Mouse (Mus musculus) midbrain, postnatal 0 days (tissue): ENCODE results near the gene AI481877. TPM values are rescaled to one million over a fixed set of nuclear protein-coding genes. Genes with fewer than 3 reads are reported as not detected.

Experiments used
- ATAC-seq: fragments of 200-750 bp; cut with Nextera tagmentation; 2 replicates; pipeline ENCODE4 v1.8.0; 2017; ENCODE audit warnings: moderate number of reproducible peaks, mild to moderate bottlenecking, moderate TSS enrichment, moderate library complexity; ENCODE audit not compliant: low FRiP score
- DNase-seq: peaks from one replicate; pipeline ENCODE4 v3.0.0-alpha.2; 2015; ENCODE audit warnings: low spot score
- H3K27ac ChIP-seq: fragments of 300-500 bp; sonication (generic); 2 replicates; pipeline ENCODE4 v1.5.1; 2014; ENCODE audit warnings: low read depth, mild to moderate bottlenecking, low read length, mixed read lengths
- H3K27me3 ChIP-seq: fragments of 300-500 bp; sonication (generic); 2 replicates; pipeline ENCODE4 v1.6.1; 2014; ENCODE audit warnings: low read length, control low read depth, mixed read lengths; ENCODE audit not compliant: insufficient read depth
- H3K36me3 ChIP-seq: fragments of 300-500 bp; sonication (generic); 2 replicates; pipeline ENCODE4 v1.6.1; 2014; ENCODE audit warnings: low read length, control low read depth, mixed read lengths; ENCODE audit not compliant: insufficient read depth
- H3K4me1 ChIP-seq: fragments of 300-500 bp; sonication (generic); 2 replicates; pipeline ENCODE4 v1.6.1; 2014; ENCODE audit warnings: mild to moderate bottlenecking, control low read depth, antibody characterized with exemption, low read length, mixed read lengths; ENCODE audit not compliant: insufficient read depth
- H3K4me2 ChIP-seq: fragments of 300-500 bp; sonication (generic); 2 replicates; pipeline ENCODE4 v1.6.1; 2014; ENCODE audit warnings: low read depth, mild to moderate bottlenecking, low read length, mixed read lengths; ENCODE audit not compliant: poor library complexity, severe bottlenecking
- H3K4me3 ChIP-seq: fragments of 300-500 bp; sonication (generic); 2 replicates; pipeline ENCODE4 v1.5.1; 2014; ENCODE audit warnings: low read depth, mild to moderate bottlenecking, low read length, moderate library complexity
- H3K9ac ChIP-seq: fragments of 300-500 bp; sonication (generic); replicated peaks from 2 replicates; pipeline ENCODE4 v1.6.1; 2014; ENCODE audit warnings: mild to moderate bottlenecking, low read length, moderate library complexity, mixed read lengths; ENCODE audit not compliant: poor library complexity, severe bottlenecking
- H3K9me3 ChIP-seq: fragments of 300-500 bp; sonication (generic); 2 replicates; pipeline ENCODE4 v1.6.1; 2016; ENCODE audit warnings: low read length, control low read depth
- CTCF ChIP-seq: IDR thresholded peaks from 2 replicates; pipeline ENCODE4 v1.5.1; 2016; ENCODE audit warnings: antibody characterized with exemption, mild to moderate bottlenecking
- WGBS: fragments of 180-500 bp; shearing (Covaris S2); extraction: QIAGEN DNeasy Blood & Tissue Kit; methylation state at CpG from one replicate; pipeline ENCODE4 v1.1.7; 2014; 5-methylcytosine and 5-hydroxymethylcytosine counted together
- polyA plus RNA-seq: library from polyadenylated mRNA; unstranded; fragments of >200 nt; fragmentation: Nextera tagmentation; extraction: Ambion mirVana; gene quantifications from 2 replicates; pipeline ENCODE4 v1.2.1, GENCODE M21; 2015
- total RNA-seq: library from RNA; depleted of rRNA; stranded (reverse); fragments of >200 nt; gene quantifications from 2 replicates; pipeline ENCODE4 v1.2.3, GENCODE M21; 2014

The AI481877 gene
- total and polyA plus RNA-seq, 2 experiments from 2014 or later = 0.02 TPM; not detected in 1

- no peak overlapping the region for H3K9ac ChIP-seq
- TF ChIP-seq CTCF = no peak
- no peak for DNase-seq
- H3K36me3 ChIP-seq = no peaks in the 10 kb centered on the region
- no peaks in the 10 kb centered on the region for H3K27me3 ChIP-seq
- 79% methylated on average over 2 of the region's 2 CpGs for WGBS
- ATAC-seq = no peak
- no peak overlapping the region for H3K4me3 ChIP-seq
- no peak overlapping the region for H3K4me2 ChIP-seq
- no peak overlapping the region for H3K27ac ChIP-seq
- H3K4me1 ChIP-seq = no peaks in the 10 kb centered on the region
- H3K9me3 ChIP-seq = no peaks in the 10 kb centered on the region
Measured at GRCm38 (mm10) chr4:59164034-59164433, 25.3 kb upstream of the AI481877 start.

DNA sequence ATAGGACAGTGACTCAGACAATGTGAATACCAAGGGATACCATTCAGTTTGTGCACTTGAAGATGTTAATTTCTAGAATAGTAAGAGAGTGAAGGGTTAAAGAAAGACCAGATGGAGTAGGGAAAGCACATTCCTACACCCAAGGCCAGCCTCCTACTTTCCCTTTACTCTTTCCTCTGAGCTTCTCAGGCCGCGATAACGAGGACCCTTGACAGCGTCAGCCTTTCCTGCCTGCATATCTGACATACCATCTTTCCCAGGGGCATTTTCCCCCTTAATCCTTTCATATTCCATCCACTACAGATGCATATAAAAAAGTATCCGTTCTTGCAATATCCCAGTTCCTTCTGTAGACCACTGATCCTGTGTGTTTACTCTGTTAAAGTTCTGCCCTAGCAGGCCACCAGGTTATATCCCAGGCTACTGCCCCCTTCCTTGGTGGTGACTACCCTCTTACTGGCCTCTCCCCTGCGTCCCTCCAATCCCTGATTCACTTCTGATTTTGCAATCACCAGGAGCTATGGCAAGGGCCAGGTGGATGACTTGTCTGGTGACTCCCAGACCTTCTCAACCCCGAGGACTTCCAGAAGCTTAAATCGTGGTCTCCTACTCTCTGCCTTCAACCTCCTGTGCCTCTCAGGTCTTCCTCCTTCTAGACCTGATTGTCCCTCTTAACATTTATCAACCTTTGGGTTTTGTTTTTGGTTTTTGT lies 22.3 kb upstream of the AI481877 start:
- no peak overlapping the region for H3K27ac ChIP-seq
- no peak overlapping the region for H3K9ac ChIP-seq
- H3K36me3 ChIP-seq = no peaks in the 10 kb centered on the region
- ATAC-seq (no peak), DNase-seq (no peak)
- H3K27me3 ChIP-seq = no peaks in the 10 kb centered on the region
- no peaks in the 10 kb centered on the region for H3K4me1 ChIP-seq
- no peak for TF ChIP-seq CTCF
- no peaks in the 10 kb centered on the region for H3K9me3 ChIP-seq
- H3K4me3 ChIP-seq = no peak overlapping the region
- H3K4me2 ChIP-seq = no peak overlapping the region
- WGBS = 74% methylated on average over 8 of the region's 8 CpGs

DNA sequence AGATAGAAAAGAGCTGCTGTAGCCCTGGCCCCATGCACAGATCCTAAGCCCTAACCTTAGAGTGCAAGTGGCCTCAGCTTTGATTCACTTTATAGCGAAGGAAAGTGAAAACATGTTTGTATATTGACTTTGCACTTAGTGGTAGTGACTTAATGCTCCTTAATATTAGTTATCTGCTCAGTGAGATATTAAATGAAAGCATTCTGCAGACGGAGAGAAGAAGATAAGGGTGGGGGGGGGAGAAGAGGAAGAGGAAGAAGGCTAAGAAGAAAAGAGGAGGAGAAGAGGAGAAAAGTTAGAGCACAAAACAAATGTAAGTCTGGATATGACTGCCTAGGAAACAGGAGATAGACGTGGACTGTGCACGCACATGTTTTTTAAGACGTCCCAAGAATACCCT lies 21.5 kb upstream of the AI481877 start:
- no peak overlapping the region for H3K27ac ChIP-seq
- H3K9me3 ChIP-seq = no peaks in the 10 kb centered on the region
- WGBS = 91% methylated on average over 5 of the region's 5 CpGs
- H3K27me3 ChIP-seq = no peaks in the 10 kb centered on the region
- H3K4me1 ChIP-seq = no peaks in the 10 kb centered on the region
- TF ChIP-seq CTCF = no peak
- H3K4me2 ChIP-seq = no peak overlapping the region
- H3K36me3 ChIP-seq = no peaks in the 10 kb centered on the region
- no peak for DNase-seq
- H3K9ac ChIP-seq = no peak overlapping the region
- ATAC-seq = no peak
- H3K4me3 ChIP-seq = no peak overlapping the region

- no peak overlapping the region for H3K9ac ChIP-seq
- H3K27ac ChIP-seq = no peak overlapping the region
- no peaks in the 10 kb centered on the region for H3K27me3 ChIP-seq
- no peaks in the 10 kb centered on the region for H3K4me1 ChIP-seq
- H3K4me3 ChIP-seq = no peak overlapping the region
- ATAC-seq (no peak), DNase-seq (no peak)
- no peak overlapping the region for H3K4me2 ChIP-seq
- no peaks in the 10 kb centered on the region for H3K36me3 ChIP-seq
- TF ChIP-seq CTCF = no peak
- WGBS = 67% methylated on average over 2 of the region's 2 CpGs
- H3K9me3 ChIP-seq = no peaks in the 10 kb centered on the region
Measured at GRCm38 (mm10) chr4:59157654-59158053, 18.9 kb upstream of the AI481877 start.

- no peak for ATAC-seq
- no peaks in the 10 kb centered on the region for H3K9me3 ChIP-seq
- H3K36me3 ChIP-seq = no peaks in the 10 kb centered on the region
- no peak for DNase-seq
- no peaks in the 10 kb centered on the region for H3K4me1 ChIP-seq
- H3K9ac ChIP-seq = no peak overlapping the region
- H3K27ac ChIP-seq = no peak overlapping the region
- 76% methylated on average over 7 of the region's 7 CpGs for WGBS
- TF ChIP-seq CTCF = no peak
- no peak overlapping the region for H3K4me3 ChIP-seq
- H3K27me3 ChIP-seq = no peaks in the 10 kb centered on the region
- no peak overlapping the region for H3K4me2 ChIP-seq
Measured at GRCm38 (mm10) chr4:59156897-59157592, 18.3 kb upstream of the AI481877 start.

DNA sequence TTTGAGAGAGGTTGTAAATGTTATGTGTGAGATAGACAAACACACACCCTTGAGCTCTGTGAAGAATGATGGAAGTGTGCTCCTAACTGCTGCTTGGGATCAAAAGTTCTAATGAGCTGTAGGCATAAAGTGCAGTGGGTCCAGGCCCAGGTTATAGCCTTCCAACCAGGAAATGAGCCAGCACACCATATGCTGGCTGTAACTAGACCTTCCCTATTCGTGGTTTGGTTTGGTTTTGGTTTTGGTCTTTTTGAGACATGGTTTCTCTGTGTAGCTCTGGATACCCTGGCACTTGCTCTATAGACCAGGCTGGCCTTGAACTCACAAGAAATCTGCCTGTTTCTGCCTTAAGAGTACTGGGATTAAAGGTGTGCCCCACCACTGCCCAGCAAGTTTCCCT lies 13.2 kb upstream of the AI481877 start:
- Histone ChIP-seq H3K4me2 (no peak overlapping the region), H3K4me3 (no peak overlapping the region), H3K27ac (no peak overlapping the region), H3K4me1 (no peaks in the 10 kb centered on the region), H3K27me3 (no peaks in the 10 kb centered on the region), H3K9ac (no peak overlapping the region), H3K36me3 (no peaks in the 10 kb centered on the region), H3K9me3 (no peaks in the 10 kb centered on the region)
- WGBS = 85% methylated on average over 1 of the region's 1 CpGs
- DNase-seq (no peak), ATAC-seq (no peak)
- TF ChIP-seq CTCF = no peak
